In genomic region chr8:124379289-124379688, GRCm38 (mm10) we compare ENCODE assay signal across 20 mouse cellular contexts.
DNase-seq lines count a peak whose midpoint lies in the region; ATAC-seq and TF ChIP-seq lines count a peak whose summit lies in the region.
"Had no signal": no experiment of that assay in that cellular context is flagged by ENCODE, and none has a peak within 500 bp of the region (broad histone marks: within the 10 kb centered on the region; RNA-seq: fewer than 3 reads in every experiment).

No protein-coding gene starts in this region.

- no peak overlapping the region for H3K4me3 ChIP-seq in intestine, postnatal 0 days (ENCODE audit: low read depth, low read length)
- no peak overlapping the region for H3K4me3 ChIP-seq in intestine, embryonic 15.5 days (replicated peaks)
- H3K4me3 ChIP-seq in lung, postnatal 0 days (ENCODE audit: low read depth, low read length): no peak overlapping the region
- H3K4me3 ChIP-seq in stomach, postnatal 0 days (ENCODE audit: low read depth, low read length): no peak overlapping the region
- H3K4me3 ChIP-seq: forebrain, embryonic 12.5 days; gastrocnemius, adult 2 months; heart, embryonic 13.5 days; limb, embryonic 10.5 days; liver, embryonic 12.5 days; myocyte had no signal

- no peaks in the 10 kb centered on the region for H3K36me3 ChIP-seq in intestine, postnatal 0 days (ENCODE audit: control insufficient read depth, insufficient read depth)
- H3K36me3 ChIP-seq in intestine, embryonic 15.5 days: no peaks in the 10 kb centered on the region
- no peaks in the 10 kb centered on the region for H3K36me3 ChIP-seq in lung, postnatal 0 days (ENCODE audit: insufficient read depth, low read length)
- H3K36me3 ChIP-seq in stomach, postnatal 0 days (ENCODE audit: control insufficient read depth, insufficient read depth, low read length): no peaks in the 10 kb centered on the region
- H3K36me3 ChIP-seq: forebrain, embryonic 12.5 days; heart, embryonic 13.5 days; limb, embryonic 10.5 days; liver, embryonic 12.5 days had no signal

- H3K9ac ChIP-seq in intestine, postnatal 0 days (ENCODE audit: low read depth, low read length): no peak overlapping the region
- no peak overlapping the region for H3K9ac ChIP-seq in intestine, embryonic 15.5 days
- no peak overlapping the region for H3K9ac ChIP-seq in lung, postnatal 0 days (replicated peaks; ENCODE audit: low read depth)
- no peak overlapping the region for H3K9ac ChIP-seq in stomach, postnatal 0 days (ENCODE audit: low read length)
- H3K9ac ChIP-seq: forebrain, embryonic 12.5 days; heart, embryonic 13.5 days; liver, embryonic 12.5 days had no signal

- peak; percentile 57 for DNase-seq in adrenal gland, postnatal 14 days
- no peak for DNase-seq in adrenal gland, postnatal 4 days (ENCODE audit: low spot score in 2 of 2)
- no peak for DNase-seq in lung, postnatal 0 days (ENCODE audit: low spot score)
- no peak for DNase-seq in lung, postnatal 10 days
- no peak for DNase-seq in stomach, postnatal 0 days (ENCODE audit: low spot score)
- DNase-seq: gastrocnemius, adult 2 months; heart, postnatal 4 days; kidney, adult 18-20 months; kidney, postnatal 14 days; lung, postnatal 14 days; midbrain, embryonic 14.5 days; spleen, adult 18-20 months had no signal

- TF ChIP-seq EP300 in lung, postnatal 0 days (IDR thresholded peaks at IDR 0.05): no peak
- no peak for TF ChIP-seq EP300 in stomach, postnatal 0 days (optimal IDR thresholded peaks at IDR 0.05)

- no peaks in the 10 kb centered on the region for H3K9me3 ChIP-seq in intestine, postnatal 0 days (ENCODE audit: control insufficient read depth)
- no peaks in the 10 kb centered on the region for H3K9me3 ChIP-seq in intestine, embryonic 15.5 days
- no peaks in the 10 kb centered on the region for H3K9me3 ChIP-seq in lung, postnatal 0 days (ENCODE audit: low read length)
- H3K9me3 ChIP-seq in stomach, postnatal 0 days (ENCODE audit: control insufficient read depth, low read length): no peaks in the 10 kb centered on the region
- H3K9me3 ChIP-seq: forebrain, embryonic 12.5 days; heart, embryonic 13.5 days; limb, embryonic 10.5 days; liver, embryonic 12.5 days had no signal

- WGBS in intestine, postnatal 0 days: 67% methylated on average over 6 of the region's 6 CpGs
- 63% methylated on average over 6 of the region's 6 CpGs for WGBS in intestine, embryonic 15.5 days
- WGBS in lung, postnatal 0 days: 70% methylated on average over 6 of the region's 6 CpGs
- WGBS in stomach, postnatal 0 days: 68% methylated on average over 6 of the region's 6 CpGs

- TF ChIP-seq CTCF in intestine, postnatal 0 days (IDR thresholded peaks at IDR 0.05; ENCODE audit: low read depth): peak; percentile 36
- peak; percentile 33 for TF ChIP-seq CTCF in lung, postnatal 0 days (IDR thresholded peaks at IDR 0.05)
- TF ChIP-seq CTCF in stomach, postnatal 0 days (IDR thresholded peaks at IDR 0.05; ENCODE audit: low read depth): peak; percentile 34; the same call in 1 of the 2 replicates

- no peaks in the 10 kb centered on the region for H3K27me3 ChIP-seq in intestine, postnatal 0 days (replicated peaks; ENCODE audit: control insufficient read depth, insufficient read depth, low read length)
- no peaks in the 10 kb centered on the region for H3K27me3 ChIP-seq in intestine, embryonic 15.5 days (replicated peaks)
- no peaks in the 10 kb centered on the region for H3K27me3 ChIP-seq in lung, postnatal 0 days (replicated peaks; ENCODE audit: insufficient read depth, low read length)
- no peaks in the 10 kb centered on the region for H3K27me3 ChIP-seq in stomach, postnatal 0 days (ENCODE audit: control insufficient read depth, insufficient read depth, low read length)
- H3K27me3 ChIP-seq: forebrain, embryonic 12.5 days; heart, embryonic 13.5 days; liver, embryonic 12.5 days had no signal

- H3K27ac ChIP-seq in intestine, postnatal 0 days (ENCODE audit: low read depth, low read length): no peak overlapping the region
- H3K27ac ChIP-seq in intestine, embryonic 15.5 days: no peak overlapping the region
- H3K27ac ChIP-seq in lung, postnatal 0 days (ENCODE audit: low read length): no peak overlapping the region
- no peak overlapping the region for H3K27ac ChIP-seq in stomach, postnatal 0 days (replicated peaks)
- H3K27ac ChIP-seq: forebrain, embryonic 12.5 days; gastrocnemius, adult 2 months; heart, embryonic 13.5 days; limb, embryonic 10.5 days; liver, embryonic 12.5 days had no signal

- H3K4me2 ChIP-seq in intestine, postnatal 0 days (replicated peaks; ENCODE audit: low read depth): no peak overlapping the region
- H3K4me2 ChIP-seq in intestine, embryonic 15.5 days (replicated peaks): no peak overlapping the region
- H3K4me2 ChIP-seq in lung, postnatal 0 days (replicated peaks; ENCODE audit: low read depth, low read length): no peak overlapping the region
- H3K4me2 ChIP-seq in stomach, postnatal 0 days (replicated peaks; ENCODE audit: low read depth): no peak overlapping the region
- H3K4me2 ChIP-seq: forebrain, embryonic 12.5 days; heart, embryonic 13.5 days; liver, embryonic 12.5 days had no signal

- H3K4me1 ChIP-seq in intestine, postnatal 0 days (replicated peaks; ENCODE audit: control insufficient read depth, insufficient read depth, low read length): no peaks in the 10 kb centered on the region
- H3K4me1 ChIP-seq in intestine, embryonic 15.5 days (replicated peaks): no peaks in the 10 kb centered on the region
- no peaks in the 10 kb centered on the region for H3K4me1 ChIP-seq in lung, postnatal 0 days (ENCODE audit: insufficient read depth, low read depth, low read length)
- H3K4me1 ChIP-seq in stomach, postnatal 0 days (replicated peaks; ENCODE audit: control insufficient read depth, insufficient read depth): no peaks in the 10 kb centered on the region; the same call in 1 of the 2 replicates
- H3K4me1 ChIP-seq: limb, embryonic 10.5 days; liver, embryonic 12.5 days had no signal

- no peak for ATAC-seq in intestine, postnatal 0 days
- no peak for ATAC-seq in intestine, embryonic 15.5 days
- no peak for ATAC-seq in lung, postnatal 0 days
- no peak for ATAC-seq in stomach, postnatal 0 days (ENCODE audit: low FRiP score, low TSS enrichment)
- ATAC-seq: hindbrain, embryonic 16.5 days; liver, embryonic 12.5 days had no signal
